Mouse (Mus musculus): ENCODE results near the gene Pls1. TPM values are rescaled to one million over a fixed set of nuclear protein-coding genes. Genes with fewer than 3 reads are reported as not detected.

Pls1 gene
- polyA plus RNA-seq, 1 experiment from 2014 or later: 3.8 TPM

GRCm38 (mm10) chr9:95834799-95835198, 10.3 kb downstream of the Pls1 start:
- Histone ChIP-seq H3K27ac (replicated peaks) (no peak overlapping the region), H3K9me3 (no peaks in the 10 kb centered on the region), H3K36me3 (no peaks in the 10 kb centered on the region), H3K4me2 (replicated peaks) (no peak overlapping the region), H3K9ac (replicated peaks) (no peak overlapping the region), H3K4me3 (no peak overlapping the region), H3K4me1 (no peaks in the 10 kb centered on the region), H3K27me3 (no peaks in the 10 kb centered on the region)
- 78% methylated on average over 3 of the region's 3 CpGs for WGBS
- ATAC-seq (ENCODE audit: low FRiP score, low read depth): no peak

GRCm38 (mm10) chr9:95832758-95833157, 12.4 kb downstream of the Pls1 start:
- ATAC-seq (ENCODE audit: low FRiP score, low read depth): no peak

GRCm38 (mm10) chr9:95827565-95827964, 17.5 kb downstream of the Pls1 start:
- no peaks in the 10 kb centered on the region for H3K27me3 ChIP-seq
- 96% methylated on average over 5 of the region's 5 CpGs for WGBS
- ATAC-seq (ENCODE audit: low FRiP score, low read depth): no peak
- no peak overlapping the region for H3K9ac ChIP-seq (replicated peaks)
- no peak overlapping the region for H3K4me2 ChIP-seq (replicated peaks)
- no peaks in the 10 kb centered on the region for H3K4me1 ChIP-seq
- H3K36me3 ChIP-seq: no peaks in the 10 kb centered on the region
- H3K9me3 ChIP-seq: no peaks in the 10 kb centered on the region
- no peak overlapping the region for H3K4me3 ChIP-seq
- H3K27ac ChIP-seq (replicated peaks): no peak overlapping the region

More at GRCm38 (mm10) chr9:95832758-95833157, 12.4 kb downstream of the Pls1 start:
- Histone ChIP-seq H3K4me3 (no peak overlapping the region), H3K4me2 (replicated peaks) (no peak overlapping the region), H3K27ac (replicated peaks) (no peak overlapping the region), H3K36me3 (no peaks in the 10 kb centered on the region), H3K27me3 (no peaks in the 10 kb centered on the region), H3K9ac (replicated peaks) (no peak overlapping the region), H3K4me1 (no peaks in the 10 kb centered on the region), H3K9me3 (no peaks in the 10 kb centered on the region)
- WGBS: 92% methylated on average over 3 of the region's 3 CpGs

- Histone ChIP-seq H3K4me3 (no peak overlapping the region), H3K4me2 (replicated peaks) (no peak overlapping the region), H3K27me3 (no peaks in the 10 kb centered on the region), H3K9ac (replicated peaks) (no peak overlapping the region), H3K36me3 (no peaks in the 10 kb centered on the region), H3K4me1 (no peaks in the 10 kb centered on the region), H3K9me3 (no peaks in the 10 kb centered on the region), H3K27ac (replicated peaks) (no peak overlapping the region)
- no peak for ATAC-seq (ENCODE audit: low FRiP score, low read depth)
- 83% methylated on average over 7 of the region's 7 CpGs for WGBS
Observed at GRCm38 (mm10) chr9:95822531-95822930, 22.6 kb downstream of the Pls1 start.

- H3K27ac ChIP-seq (replicated peaks): no peak overlapping the region
- WGBS: 91% methylated on average over 4 of the region's 4 CpGs
- no peak for ATAC-seq (ENCODE audit: low FRiP score, low read depth)
Observed at GRCm38 (mm10) chr9:95815706-95816105, 29.4 kb downstream of the Pls1 start.

GRCm38 (mm10) chr9:95815015-95815673, 30.0 kb downstream of the Pls1 start:
- ATAC-seq (ENCODE audit: low FRiP score, low read depth): no peak

More at GRCm38 (mm10) chr9:95815706-95816105, 29.4 kb downstream of the Pls1 start:
- Histone ChIP-seq H3K36me3 (no peaks in the 10 kb centered on the region), H3K4me1 (0 out of 2 replicates have a peak, but pooled peaks cover 4% of the 10 kb centered on the region), H3K4me2 (replicated peaks) (no peak overlapping the region), H3K27me3 (no peaks in the 10 kb centered on the region), H3K9ac (replicated peaks) (no peak overlapping the region), H3K4me3 (no peak overlapping the region), H3K9me3 (0 out of 2 replicates have a peak, but pooled peaks cover 3% of the 10 kb centered on the region)

GRCm38 (mm10) chr9:95813721-95814531, 31.2 kb downstream of the Pls1 start:
- ATAC-seq (ENCODE audit: low FRiP score, low read depth): peak; percentile 90
- 0 out of 2 replicates have a peak, but pooled peaks cover 3% of the 10 kb centered on the region for H3K9me3 ChIP-seq
- H3K4me1 ChIP-seq: 0 out of 2 replicates have a peak, but pooled peaks cover 4% of the 10 kb centered on the region
- H3K4me2 ChIP-seq (replicated peaks): peak overlapping the region; percentile 12; the same call in 1 of the 2 replicates
- no peaks in the 10 kb centered on the region for H3K27me3 ChIP-seq
- peak overlapping the region; percentile 75 for H3K27ac ChIP-seq (replicated peaks)
- 33% methylated on average over 20 of the region's 20 CpGs for WGBS
- no peak overlapping the region for H3K9ac ChIP-seq (replicated peaks)
- H3K4me3 ChIP-seq: no peak overlapping the region
- no peaks in the 10 kb centered on the region for H3K36me3 ChIP-seq

More at GRCm38 (mm10) chr9:95815015-95815673, 30.0 kb downstream of the Pls1 start:
- WGBS: 81% methylated on average over 11 of the region's 11 CpGs
- Histone ChIP-seq H3K4me2 (replicated peaks) (no peak overlapping the region), H3K27me3 (no peaks in the 10 kb centered on the region), H3K4me1 (0 out of 2 replicates have a peak, but pooled peaks cover 4% of the 10 kb centered on the region), H3K4me3 (no peak overlapping the region), H3K27ac (replicated peaks) (no peak overlapping the region), H3K9me3 (0 out of 2 replicates have a peak, but pooled peaks cover 3% of the 10 kb centered on the region), H3K36me3 (no peaks in the 10 kb centered on the region), H3K9ac (replicated peaks) (no peak overlapping the region)

GRCm38 (mm10) chr9:95811817-95812216, 33.3 kb downstream of the Pls1 start:
- Histone ChIP-seq H3K4me1 (0 out of 2 replicates have a peak, but pooled peaks cover 4% of the 10 kb centered on the region), H3K4me2 (replicated peaks) (no peak overlapping the region), H3K36me3 (no peaks in the 10 kb centered on the region), H3K9me3 (0 out of 2 replicates have a peak, but pooled peaks cover 3% of the 10 kb centered on the region), H3K27me3 (no peaks in the 10 kb centered on the region), H3K9ac (replicated peaks) (no peak overlapping the region), H3K4me3 (no peak overlapping the region), H3K27ac (replicated peaks) (no peak overlapping the region)
- no peak for ATAC-seq (ENCODE audit: low FRiP score, low read depth)
- 100% methylated on average over 4 of the region's 4 CpGs for WGBS

GRCm38 (mm10) chr9:95809596-95809995, 35.5 kb downstream of the Pls1 start:
- H3K27me3 ChIP-seq: no peaks in the 10 kb centered on the region
- ATAC-seq (ENCODE audit: low FRiP score, low read depth): no peak
- WGBS: 80% methylated on average over 4 of the region's 4 CpGs
- 0 out of 2 replicates have a peak, but pooled peaks cover 3% of the 10 kb centered on the region for H3K9me3 ChIP-seq
- H3K4me1 ChIP-seq: 0 out of 2 replicates have a peak, but pooled peaks cover 4% of the 10 kb centered on the region
- no peak overlapping the region for H3K27ac ChIP-seq (replicated peaks)
- H3K4me2 ChIP-seq (replicated peaks): no peak overlapping the region
- no peaks in the 10 kb centered on the region for H3K36me3 ChIP-seq
- H3K9ac ChIP-seq (replicated peaks): no peak overlapping the region
- no peak overlapping the region for H3K4me3 ChIP-seq

- no peaks in the 10 kb centered on the region for H3K9me3 ChIP-seq
- H3K4me3 ChIP-seq: no peak overlapping the region
- 86% methylated on average over 12 of the region's 12 CpGs for WGBS
- no peaks in the 10 kb centered on the region for H3K4me1 ChIP-seq
- H3K9ac ChIP-seq (replicated peaks): no peak overlapping the region
- no peaks in the 10 kb centered on the region for H3K36me3 ChIP-seq
- H3K27ac ChIP-seq (replicated peaks): no peak overlapping the region
- H3K27me3 ChIP-seq: no peaks in the 10 kb centered on the region
- ATAC-seq (ENCODE audit: low FRiP score, low read depth): no peak
- no peak overlapping the region for H3K4me2 ChIP-seq (replicated peaks)
Observed at GRCm38 (mm10) chr9:95805449-95805848, 39.7 kb downstream of the Pls1 start.

GRCm38 (mm10) chr9:95803783-95804182, 41.3 kb downstream of the Pls1 start:
- H3K4me3 ChIP-seq: no peak overlapping the region
- no peaks in the 10 kb centered on the region for H3K4me1 ChIP-seq
- 91% methylated on average over 3 of the region's 3 CpGs for WGBS
- no peak overlapping the region for H3K4me2 ChIP-seq (replicated peaks)
- H3K9me3 ChIP-seq: no peaks in the 10 kb centered on the region
- H3K9ac ChIP-seq (replicated peaks): no peak overlapping the region
- H3K27me3 ChIP-seq: no peaks in the 10 kb centered on the region
- H3K27ac ChIP-seq (replicated peaks): no peak overlapping the region
- ATAC-seq (ENCODE audit: low FRiP score, low read depth): no peak
- no peaks in the 10 kb centered on the region for H3K36me3 ChIP-seq
